Mouse (Mus musculus) neural tube, embryonic 10.5 days (tissue): ENCODE data around the gene Gbp2b.
A peak's percentile ranks its signal among the peaks of the same experiment; 100 is the strongest.
"Not testable (repeated sequence)": the region's sequence is repeated elsewhere in the genome, so short reads cannot be mapped to it uniquely, and the experiment has no call there.

ENCODE experiments used
- DNase-seq: peaks from one replicate; pipeline ENCODE4 v3.0.0-alpha.2; 2017; ENCODE audit warnings: low spot score; ENCODE audit errors: extremely low spot score

Gbp2b gene

DNA sequence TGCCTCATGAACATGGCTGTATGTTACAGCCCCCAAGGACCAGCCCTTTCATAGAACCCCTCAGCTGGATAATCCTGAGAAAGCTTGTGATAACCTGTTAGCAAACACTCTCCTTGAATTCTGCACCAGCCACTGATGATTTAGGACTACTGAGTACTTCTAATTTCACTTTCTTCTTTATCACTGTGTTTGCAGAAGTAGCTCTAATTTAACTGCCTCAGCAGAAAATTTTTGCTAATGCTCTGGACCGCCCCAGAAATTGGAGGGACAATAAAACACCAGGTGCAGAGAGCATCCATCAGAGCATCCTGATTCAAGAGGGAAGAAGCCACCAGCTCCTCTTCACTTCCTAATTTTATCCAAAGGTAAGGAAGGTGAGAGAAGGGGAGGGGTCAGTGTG lies at the start of gene Gbp2b:
Gbp2b (plus strand) TSS at position 301 of the 400 bp plus-strand sequence.
- no peak for DNase-seq

DNA sequence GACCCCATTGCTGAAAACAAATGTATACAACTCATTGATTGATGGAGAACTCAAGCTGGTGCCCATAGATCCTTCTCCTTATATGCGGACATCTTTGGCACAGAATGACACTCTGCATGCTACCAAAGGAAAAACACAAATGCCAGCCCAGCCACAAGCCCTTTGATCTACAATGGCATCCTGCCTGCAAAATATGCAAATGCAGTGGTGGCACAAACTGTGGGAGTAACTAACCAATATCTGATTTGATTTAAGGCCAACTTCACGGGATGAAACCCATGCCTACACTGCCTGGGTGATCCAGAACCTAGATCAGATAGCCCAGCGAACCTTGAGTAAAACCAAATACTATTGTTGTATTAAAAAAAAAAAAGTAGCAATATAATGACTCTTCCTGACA lies 48.0 kb upstream of the Gbp2b start:
- DNase-seq: no peak

DNA sequence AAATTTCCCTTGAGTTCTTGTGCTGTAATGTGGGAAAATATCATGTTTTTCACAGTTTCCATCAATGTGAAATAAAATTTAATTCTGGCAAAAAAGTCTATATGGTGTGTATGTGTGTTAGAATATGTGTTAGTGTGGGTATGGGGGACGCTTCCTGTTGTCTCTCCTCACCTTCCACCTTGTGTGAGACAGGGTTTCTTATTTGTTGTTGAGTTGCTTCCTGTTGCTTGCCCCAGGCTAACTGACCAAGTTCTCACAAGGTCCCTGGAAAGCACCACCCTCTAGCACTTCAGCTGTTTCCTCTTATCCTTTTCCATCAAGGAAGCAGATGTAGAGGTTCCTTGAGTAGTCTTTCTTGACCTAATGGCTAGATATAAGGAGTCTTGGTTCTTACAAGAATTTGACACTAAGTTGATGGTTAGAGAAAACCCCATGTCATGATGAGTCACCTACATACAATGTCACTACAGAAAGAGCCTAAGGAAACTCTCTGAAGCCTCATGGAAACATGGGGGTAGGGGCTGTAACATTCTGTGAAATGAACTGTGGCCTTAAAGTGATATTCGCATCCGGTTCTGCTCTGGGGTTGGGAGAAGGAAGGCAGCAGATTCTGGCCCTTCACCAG lies 44.5 kb upstream of the Gbp2b start:
- no peak for DNase-seq

DNA sequence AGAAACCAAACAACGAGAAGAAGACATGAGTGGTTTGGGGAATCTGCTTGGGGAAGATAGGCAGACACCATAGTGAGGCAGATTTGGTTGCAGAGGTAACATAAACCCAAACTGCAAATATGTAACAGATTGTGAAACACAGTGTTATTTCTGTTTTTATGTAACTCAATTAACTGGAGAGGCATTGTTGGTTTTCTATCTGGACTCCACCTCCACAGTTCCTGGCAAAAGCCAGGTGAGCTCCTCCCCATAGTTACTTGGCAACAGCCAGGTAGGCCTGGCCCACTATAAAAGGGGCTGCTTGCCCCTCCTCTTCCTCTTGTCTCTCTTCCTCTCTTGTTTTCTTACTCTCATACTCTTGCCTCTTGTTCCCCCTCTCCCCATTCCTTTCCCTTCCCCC lies 40.0 kb upstream of the Gbp2b start:
- no peak for DNase-seq

DNA sequence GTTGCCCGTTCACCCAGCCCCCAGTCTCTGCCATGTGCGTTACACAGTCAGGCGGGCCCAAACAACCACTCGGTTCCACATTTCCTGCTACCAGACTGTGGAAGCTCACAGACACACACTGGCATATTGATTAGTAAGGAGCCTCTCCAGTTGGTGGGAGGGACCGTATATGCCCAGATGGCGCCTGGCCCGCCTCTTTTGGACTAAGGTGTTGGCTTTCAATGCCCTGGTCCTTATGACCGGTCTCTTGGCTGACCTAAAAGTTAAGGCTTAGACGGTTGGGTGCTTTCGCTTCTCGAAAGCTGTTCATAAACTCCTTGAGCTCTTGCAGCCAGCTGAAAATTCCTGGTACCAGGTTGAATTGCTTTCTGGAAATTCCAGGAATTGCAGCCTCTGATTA lies 39.0 kb upstream of the Gbp2b start:
- no peak for DNase-seq

DNA sequence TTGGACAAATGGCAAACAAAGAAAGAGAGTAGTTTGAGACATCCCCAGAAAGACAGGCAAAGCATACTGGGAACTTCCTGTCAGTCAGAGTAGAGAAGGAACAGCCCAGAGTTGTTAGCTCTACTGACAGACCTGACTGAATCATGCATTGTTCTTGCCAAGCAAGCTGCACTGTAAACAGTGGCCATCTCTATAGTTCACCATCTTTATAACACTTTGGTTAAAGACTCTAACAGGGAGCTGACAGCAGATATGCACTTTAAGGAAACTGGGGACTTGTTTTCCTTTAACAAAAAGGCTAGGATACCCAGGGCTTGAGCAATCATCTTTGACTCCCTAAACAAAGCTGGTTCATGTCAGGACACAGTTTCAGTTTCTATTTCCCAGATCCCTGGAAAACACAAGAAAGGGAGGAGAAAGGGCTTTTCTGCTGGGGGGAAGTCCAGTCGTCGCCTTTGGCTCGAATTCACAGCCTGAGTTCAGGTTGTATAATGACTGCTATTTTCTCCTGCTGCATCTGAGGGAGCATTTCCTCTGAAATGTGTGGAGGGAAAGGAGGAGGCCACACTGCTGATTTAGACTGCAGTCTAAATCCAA lies 34.9 kb upstream of the Gbp2b start, which contains the start of gene Gbp3:
Gbp3 (plus strand) TSS at position 395 of the 597 bp plus-strand sequence.
- DNase-seq: no peak

DNA sequence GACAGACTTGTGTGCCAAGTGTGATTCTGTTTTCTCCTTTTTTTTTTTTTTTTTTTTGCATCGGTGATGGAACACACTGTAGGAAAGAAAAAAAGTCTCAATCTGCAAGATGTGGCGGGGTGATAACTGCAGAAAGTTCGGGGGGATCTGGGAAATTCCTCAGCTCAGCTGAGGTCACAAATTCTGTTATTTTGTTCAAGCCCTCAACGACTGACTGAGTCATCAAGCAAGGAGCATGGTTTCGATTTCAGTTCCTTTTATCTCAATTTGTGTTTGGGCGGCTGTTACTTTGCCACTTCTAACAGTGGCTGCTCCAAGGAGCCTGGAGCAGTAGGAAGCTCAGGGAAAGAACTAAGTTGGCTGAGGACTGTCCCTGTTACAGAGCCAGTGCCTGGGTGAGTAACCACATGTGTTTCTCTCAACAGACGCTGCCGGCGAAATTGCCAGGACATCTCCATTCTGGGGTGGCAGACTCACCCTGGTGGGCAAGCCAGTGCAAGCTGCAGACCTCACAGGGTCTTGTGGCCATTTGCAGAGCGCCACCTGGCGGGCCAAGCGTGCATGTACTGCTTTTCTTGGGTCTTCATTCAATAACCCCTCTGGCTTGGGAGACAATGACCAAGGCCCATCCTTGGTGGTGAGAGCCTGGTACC lies 34.2 kb upstream of the Gbp2b start:
- DNase-seq: peak; percentile 86

DNA sequence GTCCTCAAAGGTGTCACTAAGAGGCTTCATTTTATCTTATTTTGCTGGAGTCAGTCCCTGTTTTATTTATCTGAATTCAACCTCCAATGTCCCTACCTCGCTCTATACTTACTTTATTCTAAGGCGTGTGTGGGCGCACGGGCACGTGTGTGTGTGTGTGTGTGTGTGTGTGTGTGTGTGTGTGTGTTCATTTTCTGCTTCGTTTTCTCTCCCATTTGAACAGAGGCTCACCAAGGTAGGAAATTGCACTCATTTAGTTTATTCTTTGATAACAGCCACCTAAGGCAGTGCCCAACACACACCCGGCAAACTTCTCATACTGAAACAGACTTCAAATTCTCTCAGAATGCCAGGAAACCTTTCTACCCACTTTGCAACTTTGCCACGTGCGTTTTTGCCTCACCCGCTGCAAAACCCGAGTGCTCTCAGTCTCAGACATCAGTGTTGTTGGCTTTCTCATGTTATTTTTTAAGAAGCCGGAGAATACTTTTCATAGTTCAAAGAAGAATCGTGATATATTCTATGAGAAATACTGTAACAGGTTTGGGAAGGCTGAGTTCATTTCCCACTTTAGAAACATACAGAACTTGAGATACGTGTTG lies 33.5 kb upstream of the Gbp2b start:
- DNase-seq: no peak

DNA sequence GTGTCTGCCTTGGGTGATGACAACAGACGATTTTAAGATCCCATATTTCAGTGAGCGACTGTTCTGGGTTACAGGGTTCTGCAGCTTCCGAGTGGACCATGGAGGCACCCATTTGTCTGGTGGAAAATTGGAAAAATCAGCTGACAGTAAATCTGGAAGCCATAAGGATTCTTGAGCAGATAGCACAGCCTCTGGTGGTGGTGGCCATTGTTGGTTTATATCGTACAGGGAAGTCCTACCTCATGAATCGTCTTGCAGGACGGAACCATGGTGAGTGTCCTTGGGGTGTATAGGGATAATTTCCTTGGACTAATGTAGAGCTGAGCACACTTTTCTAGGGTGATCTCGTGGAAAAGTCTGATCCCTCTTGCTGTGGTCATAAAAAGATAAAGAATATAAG lies 33.0 kb upstream of the Gbp2b start:
- DNase-seq: no peak

DNA sequence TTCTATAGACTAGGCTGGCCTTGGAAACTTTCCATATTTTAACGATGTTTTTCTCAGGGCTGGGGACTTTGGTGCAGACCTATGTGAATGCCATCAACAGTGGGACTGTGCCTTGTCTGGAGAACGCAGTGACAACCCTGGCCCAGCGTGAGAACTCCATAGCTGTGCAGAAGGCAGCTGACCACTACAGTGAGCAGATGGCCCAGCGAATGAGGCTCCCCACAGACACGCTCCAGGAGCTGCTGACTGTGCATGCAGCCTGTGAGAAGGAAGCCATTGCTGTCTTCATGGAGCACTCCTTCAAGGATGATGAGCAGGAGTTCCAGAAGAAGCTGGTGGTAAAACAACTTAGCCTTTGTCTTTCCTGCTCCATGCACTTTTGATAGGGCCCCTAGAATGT lies 27.2 kb upstream of the Gbp2b start:
- not testable (repeated sequence) for DNase-seq

DNA sequence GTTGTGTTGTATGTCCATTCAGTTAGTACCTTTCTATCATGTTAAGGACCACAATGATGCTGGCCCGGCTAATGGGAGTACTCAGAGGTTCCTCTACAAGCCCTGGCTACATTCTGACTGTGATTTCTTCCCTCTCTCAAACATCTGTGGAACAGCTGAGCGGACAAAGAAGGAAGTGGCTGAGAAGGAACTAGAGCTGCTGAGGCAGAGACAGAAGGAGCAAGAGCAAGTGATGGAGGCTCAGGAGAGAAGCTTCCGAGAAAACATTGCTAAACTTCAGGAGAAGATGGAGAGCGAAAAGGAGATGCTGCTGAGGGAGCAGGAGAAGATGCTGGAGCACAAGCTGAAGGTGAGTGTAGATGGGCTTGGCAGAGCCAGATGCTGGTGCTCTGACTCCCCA lies 23.9 kb upstream of the Gbp2b start:
- DNase-seq: no peak

DNA sequence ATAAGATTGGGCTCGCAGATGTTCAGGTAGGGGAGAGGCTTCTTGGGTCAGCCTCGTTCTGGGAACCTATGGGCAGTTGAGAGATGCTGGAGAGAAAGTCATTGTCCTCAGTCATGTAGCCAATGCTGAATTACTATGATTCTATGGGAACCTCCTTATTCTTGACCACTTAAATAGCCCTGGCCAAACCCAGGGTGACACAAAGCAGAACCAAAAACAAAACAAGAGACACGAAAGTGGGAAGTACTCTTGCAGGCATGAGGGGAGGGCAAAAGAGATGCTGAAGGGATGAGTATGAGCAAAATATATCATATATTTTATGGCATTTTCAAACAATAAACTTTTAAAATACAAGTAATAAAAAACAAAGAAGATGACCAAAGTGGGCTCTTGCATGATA lies 17.5 kb upstream of the Gbp2b start:
- no peak for DNase-seq

DNA sequence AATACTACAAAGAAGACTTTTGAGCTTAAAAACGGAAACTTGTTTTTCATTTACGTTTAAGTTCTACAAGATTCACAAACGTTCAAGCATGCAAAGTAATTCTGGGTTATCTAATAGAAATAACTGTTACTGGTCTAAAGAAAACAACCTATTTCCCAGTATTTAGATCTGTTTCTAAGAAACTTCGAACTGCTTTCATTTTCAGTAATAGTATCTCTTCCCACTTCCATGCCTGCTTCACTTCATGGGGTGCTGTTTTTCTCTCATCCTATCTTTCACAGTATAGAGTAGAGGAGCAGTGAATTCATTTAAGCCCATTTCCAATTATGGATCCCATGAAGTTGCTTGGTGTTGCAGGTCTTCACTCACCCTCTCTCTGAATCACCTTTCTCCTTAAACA lies 16.3 kb upstream of the Gbp2b start:
- DNase-seq: no peak

DNA sequence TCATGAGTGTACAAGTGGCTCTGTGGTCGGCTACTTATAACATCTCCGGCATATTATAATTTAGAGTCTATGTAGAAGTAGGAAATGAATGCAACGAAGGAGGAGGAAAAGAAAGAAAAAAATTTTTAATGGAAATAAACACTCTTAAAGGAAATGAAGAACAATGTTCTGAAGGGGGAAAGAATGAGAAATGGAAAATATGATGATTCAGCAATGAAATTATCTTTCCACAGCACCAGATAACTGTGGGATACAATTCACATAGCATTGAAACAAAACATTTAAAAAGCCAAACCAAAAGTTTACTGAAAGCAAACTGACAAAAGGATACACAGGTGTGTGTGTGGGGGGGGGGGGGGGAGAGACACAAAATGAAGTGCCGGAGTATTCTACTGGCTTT lies 11.6 kb upstream of the Gbp2b start:
- DNase-seq: no peak

DNA sequence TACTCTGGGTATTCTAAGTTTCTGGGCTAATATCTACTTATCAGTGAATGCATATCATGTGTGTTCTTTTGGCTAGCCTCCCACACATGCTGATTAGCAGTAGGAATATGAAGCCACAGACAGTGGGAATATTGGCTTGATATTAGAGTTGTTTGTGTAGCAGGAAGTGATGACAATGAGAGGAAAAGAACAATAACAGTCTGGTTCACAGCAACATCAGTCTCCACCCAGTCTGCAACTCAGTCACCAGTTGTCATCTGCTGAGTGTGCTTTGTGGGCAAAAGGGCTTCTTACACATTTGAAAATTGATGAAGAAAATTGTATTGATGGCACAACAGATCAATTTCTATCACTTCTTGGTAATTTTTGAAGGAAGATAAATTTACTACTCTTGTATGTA lies 7.3 kb upstream of the Gbp2b start:
- no peak for DNase-seq

DNA sequence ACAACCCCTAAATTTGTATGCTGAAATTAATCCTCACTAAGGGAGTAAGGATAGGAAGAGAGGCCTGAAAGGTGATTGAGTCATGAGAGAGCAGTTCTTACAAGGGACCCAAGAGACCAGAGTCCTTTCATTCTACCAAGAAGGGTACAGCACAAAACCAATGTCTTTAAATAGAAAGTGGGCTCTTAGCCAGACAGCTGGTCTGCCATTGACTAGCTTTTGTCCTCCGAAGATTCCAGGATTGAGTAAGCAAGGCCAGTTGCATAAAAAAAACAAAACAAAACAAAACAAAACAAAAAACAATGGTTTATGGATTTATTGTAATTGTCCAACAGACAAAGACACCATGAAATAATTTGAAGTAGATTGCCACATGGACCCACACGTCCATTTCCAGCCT lies 5.8 kb upstream of the Gbp2b start:
- no peak for DNase-seq

DNA sequence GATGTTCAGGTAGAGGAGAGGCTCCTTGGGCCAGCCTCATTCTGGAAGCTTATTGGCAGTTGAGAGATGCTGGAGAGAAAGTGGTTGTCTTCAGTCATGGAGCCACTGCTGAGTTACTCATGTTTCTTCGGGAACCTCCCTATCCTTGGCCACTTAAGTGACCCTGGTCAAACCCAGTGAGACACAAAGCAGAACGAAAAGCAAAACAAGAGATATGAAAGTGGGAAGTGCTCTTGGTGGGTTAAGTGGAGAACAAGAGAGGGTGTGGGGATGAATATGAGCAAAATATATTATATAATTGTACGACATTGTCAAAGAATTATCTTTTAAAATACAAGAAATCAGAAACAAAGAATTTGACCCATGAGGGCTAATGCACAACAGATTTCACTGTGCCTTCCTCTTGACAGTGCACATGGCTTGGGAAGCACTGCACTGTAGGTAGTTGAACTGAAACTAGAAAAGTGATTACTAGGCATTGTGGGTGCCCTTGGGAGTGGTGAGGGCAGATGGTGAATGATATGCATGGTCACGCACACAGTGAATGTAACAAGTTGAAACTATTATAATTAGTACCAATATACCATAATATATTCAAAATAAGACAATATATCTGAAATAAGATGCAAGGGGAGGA lies 4.1 kb upstream of the Gbp2b start:
- DNase-seq: no peak

DNA sequence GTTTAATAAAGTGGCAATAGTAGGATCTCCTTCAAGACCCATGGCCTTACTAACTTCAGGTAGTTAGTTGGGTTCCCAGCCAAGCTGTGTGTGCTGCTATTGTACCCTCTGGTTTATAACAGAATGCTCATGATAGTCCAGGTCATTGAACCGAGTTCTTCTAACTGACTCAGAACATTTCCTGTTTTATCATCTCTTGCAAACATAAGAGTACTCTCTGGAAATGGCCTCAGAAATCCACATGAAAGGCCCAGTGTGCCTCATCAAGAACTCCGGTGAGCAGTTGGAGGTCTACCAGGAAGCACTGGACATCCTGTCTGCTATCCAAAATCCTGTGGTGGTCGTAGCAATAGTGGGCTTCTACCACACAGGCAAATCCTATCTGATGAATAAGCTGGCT lies 3.3 kb downstream of the Gbp2b start:
- no peak for DNase-seq

DNA sequence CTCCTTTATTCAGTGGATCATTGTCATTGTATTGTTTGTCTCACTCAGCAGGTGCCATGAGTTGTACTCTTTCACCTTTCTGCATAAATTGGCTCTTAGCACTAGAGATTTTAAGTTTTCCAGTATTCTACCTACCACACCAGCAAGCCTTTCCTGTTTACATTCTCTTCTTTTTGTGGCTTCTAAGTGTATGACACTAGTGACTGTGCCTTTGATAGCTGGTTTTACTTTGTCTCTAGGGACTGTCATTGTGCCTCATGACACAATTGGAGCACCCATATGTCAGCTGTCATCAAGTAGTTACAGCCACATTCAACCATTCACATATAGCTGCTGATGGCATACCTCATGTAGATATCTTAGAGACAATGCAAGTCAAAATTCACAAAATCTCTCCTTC lies 7.0 kb downstream of the Gbp2b start:
- no peak for DNase-seq

DNA sequence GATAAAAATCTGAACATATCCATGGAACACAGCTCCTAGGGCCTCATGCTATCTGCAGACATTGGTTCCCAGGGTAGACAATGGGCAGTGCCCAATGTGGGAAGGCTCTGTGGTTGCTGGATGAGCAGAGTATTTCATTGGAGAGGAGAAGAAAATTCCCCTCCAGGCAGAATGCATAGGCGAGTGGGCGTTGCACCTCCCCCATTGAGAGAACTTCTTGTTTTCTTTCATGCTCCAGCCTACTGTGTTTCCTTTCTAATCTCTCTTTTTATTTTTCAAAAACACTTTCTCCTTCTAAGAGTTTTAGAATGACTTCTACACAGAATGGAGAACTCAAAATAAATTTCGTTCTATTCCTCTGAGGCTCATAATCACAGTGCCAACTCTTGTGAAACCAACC lies 24.0 kb downstream of the Gbp2b start:
- DNase-seq: no peak

DNA sequence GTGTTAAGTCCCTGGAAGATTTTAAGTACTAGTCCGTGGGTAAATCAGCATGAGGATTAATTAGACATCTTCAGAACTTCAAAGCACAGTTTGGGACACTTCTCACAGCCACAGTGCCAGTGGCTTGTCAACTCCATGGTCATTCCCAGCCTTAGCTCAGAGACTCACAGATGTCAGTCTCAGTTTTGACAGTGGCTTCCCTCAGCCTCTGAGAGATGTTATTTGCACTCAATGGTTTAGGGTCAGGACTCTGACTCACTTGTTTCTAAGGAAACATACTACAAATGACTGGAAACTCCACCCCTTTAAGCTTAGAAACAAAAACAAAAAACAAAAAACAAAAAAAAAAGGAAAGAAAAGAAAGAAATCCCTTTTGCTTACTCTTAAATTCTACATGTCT lies 25.0 kb downstream of the Gbp2b start:
- DNase-seq: no peak
